Mouse (Mus musculus): ENCODE measurements around the gene Klhl8. TPM values are rescaled to one million over a fixed set of nuclear protein-coding genes. Genes with fewer than 3 reads are reported as not detected.

The Klhl8 gene
- total RNA-seq, 1 experiment from 2014 or later: 9.6 TPM

DNA sequence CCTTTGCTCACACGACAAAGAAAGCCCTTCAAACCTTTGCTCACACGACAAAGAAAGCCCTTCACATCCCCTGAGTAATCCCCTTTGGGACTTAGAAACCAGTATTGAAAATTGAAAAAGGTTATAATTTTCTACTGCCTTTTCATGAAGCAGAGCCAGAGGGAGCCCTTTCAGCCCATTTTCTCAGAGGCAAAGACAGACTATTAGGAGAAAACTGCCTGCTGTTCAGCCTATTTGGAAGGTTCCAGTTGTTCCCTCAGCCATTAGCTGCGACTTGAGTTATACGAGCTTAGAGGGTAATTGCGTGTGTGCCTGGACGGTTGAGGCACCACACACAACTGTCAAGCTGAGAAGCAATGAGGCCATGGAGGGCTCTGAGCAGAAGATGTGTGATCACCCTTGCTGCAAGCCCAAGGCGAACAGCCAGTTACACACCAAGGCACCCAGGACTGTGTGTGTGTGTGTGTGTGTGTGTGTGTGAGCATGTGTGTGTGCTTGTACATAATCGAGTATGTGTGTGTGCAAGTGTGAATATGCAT lies 6.4 kb upstream of the Klhl8 start:
- no peak for ATAC-seq (replicated peaks; ENCODE audit: low read depth, poor library complexity, severe bottlenecking)

DNA sequence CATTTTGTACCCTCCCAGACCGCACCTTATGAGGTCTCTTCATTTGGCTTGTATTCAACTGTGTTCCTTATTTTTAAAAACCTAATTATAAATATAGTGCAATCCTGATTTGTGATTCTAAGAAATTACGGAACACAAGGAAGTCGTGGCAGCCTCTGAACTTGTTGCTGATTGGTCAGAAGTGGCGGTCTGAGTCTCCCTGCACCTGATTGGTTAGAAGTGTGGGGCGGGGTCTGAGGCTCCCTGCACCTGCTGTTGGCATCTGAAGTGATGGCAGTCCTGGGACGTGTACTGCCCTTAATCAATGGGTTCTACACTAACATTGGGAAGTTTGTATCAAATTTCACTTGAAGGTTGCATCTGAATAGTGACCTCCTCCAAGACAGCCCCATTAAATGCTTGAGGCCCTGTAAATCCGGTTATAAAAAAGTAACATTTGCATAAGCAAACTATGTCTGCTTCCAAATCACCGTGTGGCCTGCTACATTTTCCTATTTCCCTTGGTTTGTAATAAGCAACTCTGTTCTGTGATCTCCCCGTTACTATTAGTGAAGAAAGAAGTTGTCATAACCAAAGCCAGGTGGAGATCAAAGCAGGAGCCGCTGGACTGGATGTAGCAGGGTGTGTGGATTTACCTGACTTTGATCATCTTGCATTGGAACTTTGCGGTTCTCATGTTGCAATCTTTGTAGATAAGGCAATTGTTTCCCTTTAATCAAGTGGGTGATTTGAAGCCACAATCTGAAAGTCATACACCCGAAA lies 5.7 kb upstream of the Klhl8 start:
- no peak for ATAC-seq (replicated peaks; ENCODE audit: low read depth, poor library complexity, severe bottlenecking)

DNA sequence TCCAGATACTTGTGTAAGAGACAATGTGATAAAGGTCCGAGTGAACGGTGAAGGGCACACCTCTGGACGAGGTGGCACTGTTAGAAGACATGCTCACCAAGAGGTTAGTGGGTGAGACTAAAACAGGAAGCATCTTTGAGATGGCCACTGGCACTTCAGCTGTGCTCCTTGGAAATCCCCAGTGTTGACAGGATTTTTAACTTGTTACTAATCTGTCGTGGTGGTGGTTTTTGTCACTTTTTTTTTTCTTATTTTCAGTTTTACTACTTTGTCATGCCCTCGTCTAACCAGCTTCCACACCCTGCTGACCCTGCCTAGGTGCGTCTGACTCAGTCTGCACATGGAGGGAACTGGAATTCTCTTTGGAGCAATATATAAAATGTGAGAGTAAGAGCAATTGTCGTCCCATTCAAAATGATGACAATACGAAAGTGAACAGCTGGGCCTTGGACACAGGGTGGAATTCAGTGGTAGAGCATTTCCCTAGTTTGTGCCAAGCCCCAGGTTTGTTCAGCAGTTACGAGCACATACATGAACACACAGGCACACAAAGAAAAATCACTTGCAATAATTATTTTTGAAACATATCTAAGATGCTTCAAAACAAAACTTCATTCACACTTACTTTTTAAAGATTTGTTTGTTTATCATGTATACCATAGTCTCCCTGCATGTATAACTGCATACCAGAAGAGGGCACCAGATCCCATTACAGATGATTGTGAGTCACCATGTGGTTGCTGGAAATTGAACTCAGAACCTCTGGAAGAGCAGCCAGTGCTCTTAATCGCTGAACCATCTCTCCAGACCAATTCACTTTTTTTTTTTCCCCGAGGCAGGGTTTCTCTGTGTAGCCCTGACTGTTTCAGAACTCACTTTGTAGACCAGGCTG lies 3.5 kb upstream of the Klhl8 start:
- ATAC-seq (replicated peaks; ENCODE audit: low read depth, poor library complexity, severe bottlenecking): no peak

DNA sequence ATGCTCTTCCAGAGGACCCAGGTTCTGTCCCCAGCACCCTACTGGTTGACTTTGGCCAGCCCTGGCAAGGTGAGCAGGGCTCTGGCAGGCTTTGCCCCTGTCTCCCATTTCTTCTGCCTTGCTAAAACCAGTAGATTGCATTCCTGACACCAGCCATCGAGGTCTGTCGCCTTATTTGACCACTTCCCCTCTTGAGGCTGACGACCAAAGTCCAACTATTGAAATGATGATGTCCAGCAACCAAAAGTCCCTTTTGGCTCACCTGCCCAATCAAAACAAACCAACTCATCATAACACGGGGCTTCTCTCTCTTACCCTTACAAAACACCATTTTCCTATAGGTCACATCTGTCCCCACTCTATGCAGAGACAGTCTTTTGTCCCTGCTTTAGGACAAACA lies 2.1 kb upstream of the Klhl8 start:
- ATAC-seq (replicated peaks; ENCODE audit: low read depth, poor library complexity, severe bottlenecking): no peak

- no peak for ATAC-seq (replicated peaks; ENCODE audit: low read depth, poor library complexity, severe bottlenecking)
Observed at GRCm38 (mm10) chr5:103911555-103911954, 496 bp upstream of the Klhl8 start.

DNA sequence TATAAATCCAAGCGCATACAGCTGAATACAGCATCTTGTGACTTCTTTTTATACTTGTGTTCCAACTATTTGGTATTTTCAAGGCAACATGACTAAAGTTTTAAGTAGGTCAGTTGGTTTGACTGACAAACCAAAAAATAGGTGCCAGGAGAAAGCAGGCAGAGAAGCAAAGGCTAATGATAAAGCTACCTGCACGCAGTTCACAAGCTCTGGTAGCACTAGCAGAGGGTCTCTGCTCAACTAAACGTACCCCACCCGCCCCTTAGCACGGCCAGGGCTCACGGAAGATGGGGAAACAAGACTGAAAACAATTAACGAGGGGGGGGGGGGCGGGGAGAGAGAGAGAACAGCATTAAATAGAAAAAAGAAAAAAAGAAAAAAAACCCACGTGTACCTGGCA lies 903 bp downstream of the Klhl8 start:
- ATAC-seq (replicated peaks; ENCODE audit: low read depth, poor library complexity, severe bottlenecking): no peak

DNA sequence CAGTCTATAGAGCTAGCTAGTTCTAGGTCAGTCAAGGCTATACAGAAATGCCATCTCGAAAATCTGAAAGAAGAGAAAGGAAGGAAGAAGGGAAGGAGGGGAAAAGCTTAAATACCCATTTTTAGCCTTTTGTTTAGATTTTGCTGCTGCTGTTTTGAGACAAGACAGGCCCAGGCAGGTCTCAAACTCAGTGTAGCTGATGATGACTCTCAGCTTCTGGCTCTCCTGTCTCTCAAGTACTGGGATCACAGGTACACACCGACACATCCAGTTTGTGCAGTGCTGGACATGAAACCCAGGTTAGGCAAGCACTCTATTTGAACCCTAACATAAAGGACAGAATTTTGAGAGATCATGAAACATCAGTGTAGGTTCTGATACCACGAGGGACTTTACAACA lies 1.6 kb downstream of the Klhl8 start:
- no peak for ATAC-seq (replicated peaks; ENCODE audit: low read depth, poor library complexity, severe bottlenecking)

DNA sequence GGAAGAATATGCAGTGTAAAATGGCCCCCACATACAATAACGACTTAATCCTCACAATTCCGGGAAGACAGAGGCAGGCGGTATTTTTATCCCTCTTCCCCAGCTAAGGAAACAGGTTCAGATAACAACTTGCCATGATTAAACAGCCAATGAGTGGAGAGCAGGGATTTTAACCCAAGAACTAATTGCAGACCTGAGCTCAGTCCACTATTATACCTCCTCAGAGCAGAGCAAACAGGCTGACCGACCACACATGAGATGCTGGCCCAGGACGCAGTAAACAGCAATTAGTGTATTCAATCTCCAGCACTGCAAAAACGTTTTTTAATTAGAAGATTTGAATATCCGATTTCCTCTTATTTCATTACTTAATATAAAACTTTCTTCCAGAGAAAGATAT lies 2.2 kb downstream of the Klhl8 start:
- ATAC-seq (replicated peaks; ENCODE audit: low read depth, poor library complexity, severe bottlenecking): no peak

DNA sequence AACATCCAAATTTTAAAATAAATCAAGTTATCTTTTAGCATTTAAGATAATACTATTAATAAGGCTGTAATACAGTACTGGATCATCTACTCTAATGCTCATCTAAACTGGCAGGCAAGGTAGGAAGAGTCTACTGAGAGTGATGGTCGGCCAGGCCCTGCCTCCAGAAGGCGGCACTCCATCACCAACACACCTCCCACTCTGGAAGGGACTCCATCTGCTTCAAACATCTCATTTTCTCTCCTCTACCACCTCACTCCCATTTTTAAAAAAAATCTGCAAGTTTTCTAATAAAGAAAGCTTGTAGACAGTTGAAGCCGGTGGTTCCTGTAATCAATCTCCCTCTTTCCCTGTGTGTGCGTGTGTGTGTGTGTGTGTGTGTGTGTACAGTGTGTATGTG lies 3.2 kb downstream of the Klhl8 start:
- no peak for ATAC-seq (replicated peaks; ENCODE audit: low read depth, poor library complexity, severe bottlenecking)

DNA sequence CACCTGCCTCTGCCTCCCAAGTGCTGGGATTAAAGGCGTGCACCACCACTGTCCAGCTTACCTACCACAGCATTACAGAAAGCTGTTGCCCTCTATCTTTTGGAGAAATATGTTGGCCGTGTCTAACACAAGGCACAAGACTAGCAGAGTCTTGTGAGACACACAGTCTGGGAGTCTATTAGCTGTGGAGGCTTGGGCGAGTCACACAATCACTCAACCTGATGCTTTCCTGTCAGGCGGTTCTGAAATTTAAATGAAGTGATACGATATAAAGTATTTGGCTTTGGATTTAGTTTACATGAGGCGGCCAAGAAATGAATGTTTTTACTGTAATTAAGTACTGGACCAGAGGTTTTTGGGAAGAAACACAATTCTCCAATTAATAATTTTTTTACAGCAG lies 4.9 kb downstream of the Klhl8 start:
- no peak for ATAC-seq (replicated peaks; ENCODE audit: low read depth, poor library complexity, severe bottlenecking)

DNA sequence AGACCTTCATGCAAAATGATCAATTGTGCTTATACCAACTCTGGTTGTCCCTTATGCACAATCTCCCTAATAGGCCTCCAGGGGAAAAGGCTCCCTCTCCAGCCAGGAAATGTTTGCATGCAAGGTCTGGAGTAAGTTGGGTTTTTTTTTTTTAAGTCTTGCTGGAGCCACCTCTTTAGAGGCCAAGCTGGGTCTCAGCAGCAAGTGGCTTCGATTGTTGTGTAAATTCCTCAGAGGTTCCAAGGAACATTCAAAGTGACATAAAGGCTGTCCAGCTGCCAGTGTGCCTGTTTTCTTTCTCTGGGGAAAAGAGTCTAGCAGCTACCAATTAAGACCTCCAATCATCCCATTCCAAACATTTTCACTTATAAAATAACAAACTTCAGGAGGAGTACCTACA lies 12.7 kb downstream of the Klhl8 start:
- ATAC-seq (replicated peaks; ENCODE audit: low read depth, poor library complexity, severe bottlenecking): no peak

DNA sequence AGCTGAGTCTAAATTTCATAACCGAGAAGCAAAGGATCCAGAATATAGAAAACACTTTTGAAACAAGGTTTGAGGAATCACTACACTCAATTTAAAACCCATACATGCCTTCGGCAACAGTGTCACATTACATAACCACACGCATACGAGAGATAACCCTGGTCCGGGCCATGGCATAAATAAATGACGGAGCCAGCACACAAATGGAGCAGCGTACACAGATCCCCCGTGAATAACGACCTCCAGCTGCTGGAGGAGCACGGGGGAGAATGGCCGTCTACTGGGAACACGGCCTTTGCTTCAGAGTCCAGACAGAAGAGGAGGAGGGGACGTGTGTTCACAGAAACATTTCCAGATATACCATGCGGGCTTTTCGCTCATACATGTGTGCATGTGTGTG lies 21.3 kb downstream of the Klhl8 start:
- no peak for ATAC-seq (replicated peaks; ENCODE audit: low read depth, poor library complexity, severe bottlenecking)

- ATAC-seq (replicated peaks; ENCODE audit: low read depth, poor library complexity, severe bottlenecking): no peak
Observed at GRCm38 (mm10) chr5:103863759-103864158, 47.3 kb downstream of the Klhl8 start.

DNA sequence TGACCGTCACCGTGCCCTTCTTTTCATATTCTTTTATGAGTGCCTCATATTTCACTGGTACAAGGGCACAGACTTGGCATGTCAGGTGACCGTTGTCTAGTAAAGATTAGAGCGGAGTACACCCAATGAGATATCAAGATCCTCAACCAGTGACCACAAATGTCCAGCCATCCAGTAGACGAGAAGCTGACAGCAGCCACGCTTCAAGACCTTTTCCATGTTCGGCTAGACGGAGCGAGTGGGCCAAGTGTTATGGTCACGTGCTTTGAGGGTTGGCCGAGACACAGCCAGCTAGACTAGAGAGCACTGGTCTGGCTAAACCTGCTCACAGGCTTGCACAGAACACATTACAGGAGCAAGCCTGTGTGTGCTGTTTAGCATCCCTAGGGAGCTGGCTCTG lies 50.4 kb downstream of the Klhl8 start:
- no peak for ATAC-seq (replicated peaks; ENCODE audit: low read depth, poor library complexity, severe bottlenecking)

GRCm38 (mm10) chr5:103857151-103857550 lies 53.9 kb downstream of the Klhl8 start:
- ATAC-seq (replicated peaks; ENCODE audit: low read depth, poor library complexity, severe bottlenecking): no peak

DNA sequence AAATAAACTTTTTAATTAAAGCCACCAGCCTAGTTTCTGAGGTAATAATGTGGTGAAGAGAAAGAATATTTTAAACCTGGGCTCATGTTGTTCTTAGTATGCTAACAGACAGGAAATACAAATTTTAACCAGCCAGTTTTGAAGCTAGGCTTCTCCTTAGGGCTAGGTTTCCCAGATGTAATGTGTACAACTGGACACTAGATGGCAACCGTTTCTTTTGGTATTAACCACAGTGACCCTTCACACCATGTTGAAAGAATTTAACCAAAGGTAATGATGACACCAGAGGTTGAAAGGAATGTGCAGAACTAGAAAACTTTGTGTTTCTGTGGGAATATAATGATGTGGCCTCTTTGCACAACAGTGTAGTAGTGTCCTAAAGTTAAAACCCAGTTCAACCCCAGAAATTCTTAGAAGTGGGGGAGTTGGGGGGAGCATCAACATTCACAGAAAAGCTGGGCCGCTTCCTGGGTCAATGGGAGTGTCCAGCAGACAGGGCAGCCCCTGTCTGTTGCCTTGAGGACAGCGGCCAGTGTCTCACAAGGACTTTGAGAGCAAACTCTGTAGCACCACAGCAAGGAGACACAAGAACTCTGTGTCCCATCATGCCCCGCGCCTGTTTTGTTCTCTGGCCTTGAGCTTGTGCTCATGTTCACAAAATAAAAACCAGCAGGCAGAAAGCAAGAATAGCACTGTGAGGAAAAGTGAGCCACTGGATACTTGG lies 54.6 kb downstream of the Klhl8 start:
- ATAC-seq (replicated peaks; ENCODE audit: low read depth, poor library complexity, severe bottlenecking): peak; percentile 80

DNA sequence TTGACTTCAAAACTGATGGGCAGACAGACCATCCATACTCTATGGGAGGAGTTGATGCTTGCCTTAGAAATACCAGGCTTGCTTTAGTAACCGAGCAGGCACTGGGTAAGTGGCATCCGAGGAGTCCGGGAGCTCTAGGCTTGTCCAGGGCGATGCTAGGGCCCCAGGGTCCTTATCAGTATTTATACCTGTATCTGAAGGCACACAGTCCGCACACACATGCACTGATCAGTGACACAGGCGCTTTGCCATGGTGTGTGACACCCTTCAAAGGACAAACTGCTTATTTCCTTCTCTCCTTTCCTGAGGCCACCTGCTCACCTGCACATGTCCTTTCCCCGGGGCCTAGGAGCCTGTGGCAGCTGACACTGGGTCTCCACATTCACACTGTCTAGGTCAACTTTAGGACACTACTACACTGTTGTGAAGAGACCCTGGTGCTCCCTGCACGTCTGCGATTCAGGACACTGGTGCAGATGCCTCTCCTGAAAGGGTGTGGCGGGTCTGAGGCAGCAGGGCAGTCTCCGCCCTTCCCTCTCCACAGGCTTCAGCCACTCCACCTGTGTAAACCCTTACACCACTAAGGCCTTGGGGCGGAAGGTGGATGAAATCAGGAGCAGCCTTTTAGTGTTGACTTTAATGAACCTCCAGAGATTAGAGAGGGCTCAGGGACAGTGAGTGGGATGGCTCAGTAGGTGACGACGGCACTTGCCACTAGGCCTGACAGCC lies 55.4 kb downstream of the Klhl8 start:
- no peak for ATAC-seq (replicated peaks; ENCODE audit: low read depth, poor library complexity, severe bottlenecking)

DNA sequence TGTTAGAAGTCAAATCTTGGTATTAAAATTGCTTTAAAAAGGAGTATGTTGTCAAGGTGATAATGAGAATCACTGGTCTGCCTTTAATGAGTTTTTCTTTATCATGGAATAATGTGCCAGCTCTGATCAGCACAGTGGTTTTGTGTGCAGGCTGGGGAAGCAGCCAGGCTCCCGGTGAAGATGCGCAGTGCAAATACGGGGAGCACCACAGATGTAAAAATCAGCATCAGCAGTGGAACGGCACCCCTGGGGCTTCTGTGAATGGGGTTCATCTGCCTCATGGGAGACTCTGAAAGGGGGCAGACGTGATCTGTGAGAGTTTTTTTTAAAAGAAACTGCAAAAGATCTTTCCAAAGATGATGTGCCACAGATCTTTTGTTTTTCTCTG lies 56.3 kb downstream of the Klhl8 start:
- ATAC-seq (replicated peaks; ENCODE audit: low read depth, poor library complexity, severe bottlenecking): no peak

- ATAC-seq (replicated peaks; ENCODE audit: low read depth, poor library complexity, severe bottlenecking): peak; percentile 39; the same call in 1 of the 2 replicates
Observed at GRCm38 (mm10) chr5:103854041-103854806, 56.8 kb downstream of the Klhl8 start.
